Mouse (Mus musculus) gastrocnemius, postnatal 14 days (tissue): ENCODE results near the gene Fasl. TPM values are rescaled to one million over a fixed set of nuclear protein-coding genes. Genes with fewer than 3 reads are reported as not detected.

ENCODE experiments used
- DNase-seq: peaks from one replicate; pipeline ENCODE4 v3.0.0; 2021; ENCODE audit warnings: mixed read lengths
- intact Hi-C: fragments of 180-260 bp; cut with DNase I; formaldehyde crosslinking; loops from one replicate; pipeline ENCODE4 v1.15.1; 2025; ENCODE audit warnings: low total_unique reads
- total RNA-seq, 2 experiments: library from RNA; stranded (reverse); gene quantifications; 2 replicates each; pipeline ENCODE4 v1.2.3; 2021

The Fasl gene
- total RNA-seq, 2 experiments from 2014 or later, result not detected

DNA sequence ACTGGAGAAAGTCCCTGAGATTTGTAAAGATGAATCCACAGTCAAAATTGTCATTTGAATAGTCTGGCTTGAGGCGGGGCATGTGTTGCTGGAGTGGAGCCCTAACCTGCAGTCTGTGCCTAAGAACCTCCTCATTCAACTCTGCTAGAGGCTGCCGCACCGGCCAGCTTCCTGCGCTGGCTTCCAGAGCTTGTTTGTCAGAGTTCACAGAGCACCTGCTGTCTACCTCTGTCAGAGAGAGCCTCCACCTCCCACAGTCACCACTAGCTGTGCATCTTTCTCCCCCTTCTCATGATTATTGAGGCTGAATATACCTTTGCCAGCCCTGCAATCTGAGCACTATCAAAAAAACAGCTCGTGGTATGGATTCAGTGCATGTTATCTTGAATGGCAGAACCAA lies 22.4 kb downstream of the Fasl start:
- intact Hi-C loops, result no loop called here

DNA sequence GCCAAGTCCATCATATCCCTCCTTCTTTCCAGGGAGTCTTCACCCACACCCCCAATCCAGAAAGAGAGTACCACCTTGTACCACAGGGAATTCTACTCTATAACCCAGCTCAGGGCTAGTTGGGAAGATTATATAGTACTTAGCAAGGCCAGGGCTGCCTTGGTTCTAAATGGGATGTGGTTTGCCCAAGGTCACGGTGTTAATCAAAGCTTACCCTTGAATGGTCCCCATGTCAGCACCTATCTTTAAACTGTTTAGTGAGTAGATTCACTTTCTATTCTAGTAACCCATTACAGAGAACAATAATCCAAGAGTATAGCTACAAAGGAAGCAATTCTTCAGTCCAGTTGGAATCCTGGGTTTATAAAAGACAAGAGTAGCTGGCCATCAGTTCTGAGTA lies 23.3 kb downstream of the Fasl start:
- intact Hi-C loops, result no loop called here
- DNase-seq, result no peak

More for the DNA sequence above, 22.4 kb downstream of the Fasl start:
- no peak for DNase-seq

DNA sequence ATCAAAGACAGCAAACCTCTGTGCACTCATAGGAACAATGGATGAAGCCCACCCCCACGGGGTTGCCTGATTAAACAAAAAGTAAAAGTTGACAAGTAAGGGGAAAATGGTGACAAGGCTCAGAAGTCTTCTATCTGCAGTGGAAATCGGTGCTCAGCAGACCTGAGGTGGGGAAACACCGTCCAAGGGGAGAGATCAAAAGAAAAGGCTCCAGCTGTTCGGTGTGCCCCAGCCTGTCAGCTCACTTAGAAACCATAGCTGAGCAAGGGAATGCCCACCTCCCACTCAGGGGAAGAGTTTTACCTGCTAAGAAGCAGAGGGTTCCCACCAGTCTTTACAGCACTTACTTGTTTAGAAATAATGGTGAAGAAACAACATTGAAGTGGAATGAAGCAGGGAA lies 26.7 kb downstream of the Fasl start:
- intact Hi-C loops, result no loop called here
- no peak for DNase-seq

DNA sequence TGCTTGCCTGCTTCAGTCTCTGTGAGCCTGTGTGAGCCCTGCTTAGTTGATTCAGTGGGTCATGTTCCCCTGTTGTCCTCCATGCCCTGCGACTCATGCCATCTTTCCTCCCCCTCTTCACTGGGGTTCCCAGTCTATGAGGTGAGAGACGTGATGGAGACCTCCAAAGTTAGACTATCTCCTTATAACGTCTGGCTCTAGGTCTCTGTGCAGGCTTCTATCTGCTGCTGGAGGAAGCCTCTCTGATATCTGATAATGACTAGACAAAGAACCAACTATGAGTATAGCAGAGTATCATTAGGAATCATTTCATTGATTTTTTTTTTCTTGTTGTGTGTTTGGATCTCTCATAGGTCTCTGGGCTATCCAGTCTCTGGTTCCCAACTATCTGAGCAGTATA lies 31.7 kb downstream of the Fasl start:
- DNase-seq, result no peak
- intact Hi-C loops, result no loop called here

DNA sequence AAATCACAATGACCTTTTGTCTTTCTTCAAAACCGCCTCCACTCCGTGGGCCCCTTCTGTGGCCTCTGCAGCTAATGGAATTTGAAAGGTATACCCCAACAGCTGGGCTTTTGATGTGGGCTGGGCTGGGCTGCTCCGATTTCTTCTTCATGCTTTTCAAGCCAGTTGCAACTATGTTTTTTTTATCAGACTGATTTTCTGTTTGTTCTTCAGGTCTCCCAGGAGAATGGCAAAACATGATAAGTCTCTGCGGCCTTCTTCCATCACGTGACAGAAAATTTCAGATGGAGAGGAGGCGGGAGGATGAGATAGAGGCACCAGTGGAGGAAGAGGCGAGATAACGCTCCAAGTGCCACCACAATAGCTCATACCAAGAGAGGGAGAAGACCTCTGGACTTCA lies 37.0 kb downstream of the Fasl start:
- no peak for DNase-seq
- intact Hi-C loops, result no loop called here

DNA sequence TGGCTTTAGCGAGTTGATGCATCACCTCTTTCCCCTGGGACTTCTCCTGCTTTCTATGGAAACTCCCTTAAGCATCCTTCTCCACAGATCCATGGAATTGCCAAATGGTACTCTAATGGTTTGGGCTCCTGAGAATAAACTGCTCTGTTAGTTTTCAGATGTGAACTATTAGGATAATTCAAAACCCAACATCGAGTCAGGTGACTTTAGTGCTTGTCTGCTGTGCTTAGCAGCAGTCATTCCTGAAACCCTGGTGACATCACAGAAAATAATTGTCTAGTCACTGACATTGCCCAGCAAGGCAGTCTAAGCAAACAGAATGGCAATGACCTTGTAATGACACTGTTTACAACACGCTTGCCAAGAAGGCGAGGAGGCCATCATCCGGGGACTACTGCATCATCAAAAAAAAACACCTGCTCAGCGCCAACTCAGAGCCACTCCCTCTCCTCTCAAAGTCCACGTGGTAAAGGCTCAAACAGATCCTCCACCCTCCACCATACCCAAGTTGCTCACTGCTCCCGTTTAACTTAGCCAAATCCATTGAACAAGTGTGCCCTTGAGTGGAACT lies 37.7 kb downstream of the Fasl start:
- intact Hi-C loops, result no loop called here
- DNase-seq, result no peak

DNA sequence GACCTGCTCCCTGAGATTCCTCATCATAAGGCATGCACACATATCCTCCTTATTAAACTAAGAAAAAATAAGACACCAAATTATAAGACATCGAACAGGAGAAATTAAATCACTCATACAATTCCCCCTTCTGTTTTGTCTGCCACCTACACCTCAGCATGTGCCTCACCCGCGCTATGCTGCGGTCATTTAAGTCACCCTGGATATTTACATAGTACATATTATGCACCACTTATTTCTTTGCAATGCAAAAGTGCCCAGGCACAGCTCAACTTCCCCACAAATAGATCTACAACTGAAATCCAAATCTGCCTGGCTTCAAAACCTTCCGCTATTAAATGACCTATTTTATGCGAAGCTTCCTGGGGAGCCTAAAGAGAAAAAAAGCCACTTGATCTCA lies 39.6 kb downstream of the Fasl start:
- DNase-seq, result no peak
- intact Hi-C loops, result no loop called here

DNA sequence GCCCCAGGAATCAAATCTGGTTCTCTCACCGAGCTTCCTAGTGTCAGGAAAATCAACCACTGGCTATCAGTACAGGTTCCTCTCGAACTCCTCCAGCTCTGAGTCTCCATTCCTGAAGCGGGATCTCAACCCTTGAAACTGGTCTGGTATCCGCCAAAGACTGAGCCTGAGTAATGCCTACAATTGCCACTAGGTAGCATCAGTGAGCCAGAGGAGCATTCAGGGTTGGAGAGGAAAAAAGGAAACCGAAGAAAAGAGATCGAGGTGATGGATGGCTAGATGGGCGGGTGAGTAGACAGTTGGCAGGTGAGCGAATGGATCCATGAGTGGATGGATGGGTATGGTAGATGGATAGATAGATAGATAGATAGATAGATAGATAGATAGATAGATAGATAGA lies 40.2 kb downstream of the Fasl start:
- intact Hi-C loops, result no loop called here
- peak; percentile 17 for DNase-seq

DNA sequence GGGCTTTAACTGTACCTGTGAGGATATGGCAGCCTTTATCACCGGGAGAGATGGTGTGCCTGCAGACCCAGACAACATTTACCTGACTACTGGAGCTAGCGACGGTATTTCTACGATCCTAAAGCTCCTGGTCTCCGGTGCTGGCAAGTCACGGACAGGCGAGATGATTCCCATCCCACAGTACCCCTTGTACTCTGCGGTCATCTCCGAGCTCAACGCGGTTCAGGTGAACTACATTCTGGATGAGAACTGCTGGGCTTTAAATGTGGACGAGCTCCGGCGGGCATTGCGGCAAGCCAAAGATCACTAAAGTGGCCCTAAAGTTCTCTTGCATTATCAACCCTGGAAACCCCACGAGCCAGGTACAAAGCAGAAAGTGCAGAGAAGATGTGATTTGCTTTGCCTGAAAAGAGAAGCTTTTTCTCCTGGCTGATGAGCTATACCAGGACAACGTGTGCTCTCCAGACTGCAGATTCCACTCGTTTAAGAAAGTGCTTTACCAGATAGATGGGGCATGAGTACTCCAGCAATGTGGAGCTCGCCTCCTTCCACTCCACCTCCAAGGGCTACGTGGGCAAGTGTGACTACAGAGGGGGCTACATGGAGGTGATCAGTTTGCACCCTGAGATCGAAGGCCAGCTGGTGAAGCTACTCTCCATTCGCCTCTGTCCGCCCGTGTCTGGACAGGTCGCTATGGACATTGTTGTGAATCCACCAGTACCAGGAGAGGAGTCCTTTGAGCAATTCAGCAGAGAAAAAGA lies 41.6 kb downstream of the Fasl start:
- intact Hi-C loops, result no loop called here

DNA sequence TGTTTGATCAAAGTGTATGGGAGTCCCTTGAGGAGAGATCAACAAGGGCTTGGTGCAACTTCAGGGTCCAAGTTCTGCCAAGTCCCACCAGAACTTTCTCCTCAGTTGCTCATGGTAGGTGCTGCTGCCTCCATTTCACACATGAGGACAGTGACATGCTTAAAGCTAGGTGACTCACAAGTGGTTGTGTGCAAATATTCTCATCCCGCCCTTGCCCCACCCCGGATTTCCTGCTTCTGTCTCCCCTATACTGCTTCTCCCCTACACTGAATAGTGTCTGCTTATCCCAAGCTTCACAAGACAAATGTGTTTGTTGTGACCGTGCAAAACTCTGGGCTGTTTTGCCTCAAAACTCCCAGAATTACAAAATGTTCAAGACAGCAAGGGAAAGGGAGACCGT lies 43.4 kb downstream of the Fasl start:
- no peak for DNase-seq
- intact Hi-C loops, result no loop called here

More for the DNA sequence above, 41.6 kb downstream of the Fasl start:
- no peak for DNase-seq

DNA sequence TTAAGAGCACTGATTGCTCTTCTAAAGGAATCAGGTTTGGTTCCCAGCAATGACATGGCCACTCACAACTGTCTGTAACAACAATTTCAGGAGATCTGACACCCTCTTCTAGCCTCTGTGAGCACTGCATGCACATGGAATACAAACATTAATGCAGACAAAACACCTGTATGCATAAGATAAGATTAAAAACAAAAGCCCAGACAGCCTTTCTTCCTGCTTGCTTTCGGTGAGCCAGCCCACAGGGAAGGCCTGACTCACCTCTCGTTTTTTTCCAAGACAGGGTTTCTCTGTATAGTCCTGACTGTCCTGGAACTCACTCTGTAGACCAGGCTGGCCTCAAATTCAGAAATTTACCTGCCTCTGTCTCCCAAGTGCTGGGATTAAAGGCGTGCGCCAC lies 44.1 kb downstream of the Fasl start:
- no peak for DNase-seq
- intact Hi-C loops, result no loop called here

DNA sequence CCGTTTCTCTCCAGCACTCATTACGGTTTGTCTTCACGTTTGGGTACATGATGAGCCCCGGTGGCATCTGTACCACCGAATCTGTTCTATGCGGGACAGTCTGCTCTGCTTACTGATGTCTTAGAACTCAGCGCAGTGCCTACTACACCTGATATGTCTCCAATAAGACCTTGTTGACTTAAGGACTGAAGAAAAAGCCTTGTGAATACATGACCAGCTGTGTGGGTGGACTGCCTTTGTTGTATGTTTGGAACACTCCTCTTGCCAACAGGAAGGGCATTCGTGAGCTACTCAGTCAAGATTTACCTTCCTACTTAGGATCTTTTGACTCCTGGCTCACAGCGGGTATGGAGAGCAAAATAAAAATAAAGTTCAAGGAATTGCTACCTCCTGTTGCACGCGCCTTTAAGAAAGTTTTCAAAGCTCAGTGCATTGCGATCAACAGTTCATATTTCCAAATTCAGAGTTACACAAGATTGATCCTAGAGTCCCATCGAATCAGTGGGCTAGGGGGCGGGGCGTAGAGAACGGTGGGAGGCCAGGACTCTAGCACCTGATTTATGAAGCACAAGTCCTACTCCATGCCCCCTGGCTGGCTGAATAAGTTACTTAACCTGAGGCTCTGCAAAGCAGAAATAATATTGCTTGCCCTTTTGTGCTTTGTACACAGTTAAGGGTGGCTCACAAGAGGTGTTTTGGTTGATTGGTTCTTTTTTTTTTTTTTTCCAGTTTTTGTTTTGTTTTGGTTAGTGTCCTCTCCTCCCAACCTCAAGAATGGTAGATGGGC lies 45.6 kb downstream of the Fasl start:
- intact Hi-C loops, result no loop called here
- no peak for DNase-seq

DNA sequence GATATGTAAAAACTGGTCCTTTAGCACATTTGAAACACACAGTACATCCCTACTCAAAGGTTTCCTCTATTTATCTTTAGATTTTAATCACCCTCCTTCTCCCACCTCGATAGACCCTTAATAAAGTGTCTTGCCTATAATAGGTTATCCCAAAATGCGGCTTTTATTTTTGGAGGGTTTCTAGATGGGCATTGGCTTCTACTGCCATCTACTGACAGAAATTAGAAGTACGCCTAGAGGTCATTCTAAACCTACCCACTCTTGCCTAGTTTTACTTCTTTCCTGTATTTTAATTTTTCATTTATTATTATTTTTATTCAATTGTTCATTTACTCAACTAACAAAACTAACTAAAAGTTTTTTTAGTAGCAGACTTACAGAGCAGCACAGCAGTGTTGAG lies 51.4 kb downstream of the Fasl start:
- DNase-seq, result no peak
- intact Hi-C loops, result loop anchor here (5.0 kb wide), 1 partner anchor 335 kb away; no protein-coding TSS in a partner anchor

DNA sequence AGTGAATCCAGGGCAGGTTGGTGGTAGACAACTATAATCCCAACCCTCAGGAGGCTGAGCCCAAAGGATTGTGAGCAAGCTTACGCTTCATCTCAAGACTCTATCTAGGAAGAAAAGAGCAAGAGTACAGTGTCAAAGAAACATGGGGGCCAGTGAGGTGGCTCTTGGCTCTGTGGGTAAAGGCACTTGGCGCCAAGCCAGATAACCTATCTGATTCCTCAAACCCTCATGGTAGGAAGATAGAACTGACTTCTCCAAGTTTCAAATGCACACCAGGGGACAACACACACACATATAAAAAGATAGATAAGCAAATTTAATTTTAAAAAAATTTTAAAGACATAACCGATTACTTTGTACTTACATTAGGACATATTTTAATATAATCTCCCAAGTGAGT lies 52.0 kb downstream of the Fasl start:
- intact Hi-C loops, result loop anchor here (5.0 kb wide), 1 partner anchor 334 kb away; no protein-coding TSS in a partner anchor
- DNase-seq, result no peak

DNA sequence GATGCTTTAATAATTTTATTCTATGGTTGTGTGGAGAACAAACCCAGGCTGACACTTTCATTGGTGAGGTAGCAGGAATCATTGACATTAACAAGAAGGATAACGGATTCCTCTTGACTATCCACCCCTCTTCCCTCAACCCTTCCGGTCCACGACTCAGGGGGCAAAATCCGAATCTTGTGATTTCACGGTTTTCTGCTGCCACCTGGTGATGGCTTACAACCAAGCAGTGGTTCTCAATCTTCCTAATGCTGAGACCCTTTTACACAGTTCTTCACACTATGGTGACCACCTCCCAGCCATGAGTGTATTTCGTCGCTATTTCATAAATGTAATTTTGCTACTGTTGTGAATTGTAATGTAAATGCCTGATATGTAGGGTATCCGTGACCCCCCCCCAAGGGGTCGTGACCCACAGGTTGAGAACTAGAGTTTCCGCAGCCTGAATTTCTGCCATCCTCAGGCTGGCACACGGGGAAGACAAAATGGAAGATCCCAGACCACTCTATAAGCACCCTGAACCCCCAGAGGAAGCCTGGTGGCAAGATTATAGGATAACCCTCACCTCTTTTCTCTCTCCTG lies 52.7 kb downstream of the Fasl start:
- intact Hi-C loops, result loop anchor here (5.0 kb wide), 1 partner anchor 333 kb away; no protein-coding TSS in a partner anchor
- no peak for DNase-seq

DNA sequence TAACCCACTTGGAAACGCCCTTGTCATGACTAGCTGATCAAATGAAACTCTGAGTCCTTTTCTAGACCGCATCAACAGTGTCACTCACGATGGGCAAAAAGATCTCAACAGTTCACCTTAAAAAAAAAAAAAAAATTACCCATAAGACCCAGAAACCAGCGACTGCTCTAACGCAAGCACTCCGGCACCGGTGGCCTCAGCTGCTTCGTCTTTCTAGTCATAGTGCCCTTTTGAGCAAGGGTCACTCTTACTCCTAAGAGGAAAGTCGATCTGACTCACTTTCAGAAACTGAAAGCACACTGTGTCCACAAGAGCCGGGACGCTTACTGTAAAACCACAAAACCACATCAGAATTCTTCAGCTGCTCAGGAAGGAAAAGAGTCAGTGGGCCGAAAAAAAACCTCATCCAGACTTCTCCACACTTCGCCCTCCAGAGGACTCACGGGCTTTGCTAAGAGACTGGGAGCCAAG lies 53.5 kb downstream of the Fasl start:
- no peak for DNase-seq
- intact Hi-C loops, result loop anchor here (5.0 kb wide), 1 partner anchor 332 kb away; no protein-coding TSS in a partner anchor

DNA sequence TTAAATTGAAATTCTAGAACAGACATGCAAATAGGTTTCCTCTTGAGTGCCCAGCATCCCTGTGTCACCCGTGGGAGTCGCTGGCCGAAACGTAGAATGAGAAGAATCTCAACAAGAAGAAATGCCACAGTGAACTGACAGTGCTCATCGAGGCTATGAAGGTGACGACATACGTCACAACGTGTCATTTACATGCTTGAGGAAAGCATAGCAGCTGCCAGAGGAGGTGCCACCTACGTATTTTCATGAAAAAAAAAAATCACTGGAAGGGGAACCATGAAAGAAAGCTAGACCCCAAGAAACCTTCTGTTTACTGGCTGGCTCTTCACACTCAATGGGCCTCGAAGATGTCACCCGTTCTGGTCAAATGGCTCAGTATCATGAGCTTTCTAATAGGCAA lies 54.0 kb downstream of the Fasl start:
- intact Hi-C loops, result no loop called here
- no peak for DNase-seq
